Mouse (Mus musculus) limb, embryonic 14.5 days (tissue): Measurements from ENCODE around the gene Efna2. TPM values are rescaled to one million over a fixed set of nuclear protein-coding genes. Genes with fewer than 3 reads are reported as not detected.
A peak's percentile ranks its signal among the peaks of the same experiment; 100 is the strongest.

Experiments used
- ATAC-seq: fragments of 200-750 bp; cut with Nextera tagmentation; 2 replicates; pipeline ENCODE4 v1.8.0; 2017; ENCODE audit warnings: low read depth, moderate number of reproducible peaks, moderate TSS enrichment; ENCODE audit not compliant: low FRiP score
- DNase-seq: peaks from one replicate; pipeline ENCODE4 v3.0.0-alpha.2; 2015; ENCODE audit warnings: low spot score
- H3K27ac ChIP-seq: fragments of 300-500 bp; sonication (generic); replicated peaks from 2 replicates; pipeline ENCODE4 v1.5.1; 2014; ENCODE audit warnings: low read depth, mild to moderate bottlenecking, low read length, moderate library complexity, mixed read lengths
- H3K27me3 ChIP-seq: fragments of 300-500 bp; sonication (generic); 2 replicates; pipeline ENCODE4 v1.6.1; 2014; ENCODE audit warnings: low read length, mixed read lengths; ENCODE audit not compliant: control insufficient read depth, insufficient read depth
- H3K36me3 ChIP-seq: fragments of 300-500 bp; sonication (generic); 2 replicates; pipeline ENCODE4 v1.6.1; 2014; ENCODE audit warnings: mild to moderate bottlenecking, low read length, moderate library complexity, mixed read lengths; ENCODE audit not compliant: control insufficient read depth, insufficient read depth
- H3K4me1 ChIP-seq: fragments of 300-500 bp; sonication (generic); 2 replicates; pipeline ENCODE4 v1.6.1; 2014; ENCODE audit warnings: antibody characterized with exemption, low read length, mixed read lengths; ENCODE audit not compliant: control insufficient read depth, insufficient read depth
- H3K4me2 ChIP-seq: fragments of 300-500 bp; sonication (generic); replicated peaks from 2 replicates; pipeline ENCODE4 v1.6.1; 2014; ENCODE audit warnings: low read depth, mild to moderate bottlenecking, low read length, moderate library complexity; ENCODE audit not compliant: severe bottlenecking
- H3K4me3 ChIP-seq: fragments of 300-500 bp; sonication (generic); replicated peaks from 2 replicates; pipeline ENCODE4 v1.5.1; 2014; ENCODE audit warnings: low read length
- H3K9ac ChIP-seq: fragments of 300-500 bp; sonication (generic); 2 replicates; pipeline ENCODE4 v1.6.1; 2014; ENCODE audit warnings: mild to moderate bottlenecking, low read depth, low read length, moderate library complexity; ENCODE audit not compliant: severe bottlenecking
- H3K9me3 ChIP-seq: fragments of 300-500 bp; sonication (generic); 2 replicates; pipeline ENCODE4 v1.6.1; 2016; ENCODE audit warnings: low read length; ENCODE audit not compliant: control insufficient read depth
- POLR2A ChIP-seq: fragments of 200-500 bp; IDR thresholded peaks from 2 replicates; pipeline ENCODE4 v1.8.0; 2012; ENCODE audit warnings: inconsistent platforms, mild to moderate bottlenecking, moderate library complexity, borderline replicate concordance; ENCODE audit not compliant: insufficient read depth, insufficient read length; ENCODE audit errors: extremely low read depth
- whole genome bisulfite sequencing: fragments of 180-500 bp; shearing (Covaris S2); extraction: QIAGEN DNeasy Blood & Tissue Kit; methylation state at CpG from one replicate; pipeline ENCODE4 v1.1.7; 2014; 5-methylcytosine and 5-hydroxymethylcytosine counted together
- polyA plus RNA-seq, 2 experiments: library from polyadenylated mRNA; depleted of rRNA in 1 of 2; stranded (reverse) in 1 of 2; unstranded in 1 of 2; fragments of >200 nt; fragmentation: Nextera tagmentation in 1 of 2; extraction: Ambion mirVana in 1 of 2; gene quantifications; 2 replicates each; pipeline versions ENCODE4 v1.2.1 to v1.2.3; 2012 to 2014

The Efna2 gene
- polyA plus RNA-seq, 2 experiments = 31.5 to 41.7 TPM

DNA sequence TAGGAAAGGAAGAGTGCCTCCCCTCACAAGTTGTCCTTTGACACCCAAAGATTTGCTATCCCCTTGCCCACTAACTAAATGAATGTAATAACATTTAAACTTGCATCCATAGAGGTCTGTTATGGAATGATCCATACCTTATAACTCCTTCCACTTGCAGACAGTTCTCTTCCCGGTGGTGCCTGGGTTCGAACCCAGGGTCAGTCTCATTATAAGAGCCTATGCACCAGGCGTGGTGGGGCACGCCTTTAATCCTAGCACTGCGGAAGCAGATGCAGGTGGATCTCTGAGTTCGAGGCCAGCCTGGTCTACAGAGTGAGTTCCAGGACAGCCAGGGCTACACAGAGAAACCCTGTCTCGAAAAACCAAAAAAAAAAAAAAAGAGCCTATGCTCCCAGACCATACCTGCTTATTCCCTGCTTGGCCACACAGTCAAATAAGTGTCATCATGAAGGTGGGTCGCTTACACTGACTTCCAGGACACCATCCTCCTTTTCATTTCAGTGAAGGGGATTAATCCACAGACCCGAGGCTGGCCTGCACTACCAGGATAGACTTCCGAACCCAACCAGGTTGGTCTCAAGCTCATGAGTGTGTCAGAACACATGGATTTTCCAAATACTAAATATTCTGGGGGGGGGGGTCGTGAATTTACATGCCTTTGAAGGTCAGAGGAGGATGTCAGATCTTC, 39.2 kb upstream of the Efna2 start:
- Histone ChIP-seq H3K36me3 (peaks cover 29% of the 10 kb centered on the region), H3K4me1 (peaks cover 27% of the 10 kb centered on the region), H3K4me3 (no peak overlapping the region), H3K4me2 (no peak overlapping the region), H3K9ac (no peak overlapping the region), H3K27ac (no peak overlapping the region), H3K27me3 (peaks cover 16% of the 10 kb centered on the region), H3K9me3 (no peaks in the 10 kb centered on the region)
- no peak for DNase-seq
- WGBS = 80% methylated on average over 11 of the region's 11 CpGs
- no peak for ATAC-seq
- no peak for TF ChIP-seq POLR2A

DNA sequence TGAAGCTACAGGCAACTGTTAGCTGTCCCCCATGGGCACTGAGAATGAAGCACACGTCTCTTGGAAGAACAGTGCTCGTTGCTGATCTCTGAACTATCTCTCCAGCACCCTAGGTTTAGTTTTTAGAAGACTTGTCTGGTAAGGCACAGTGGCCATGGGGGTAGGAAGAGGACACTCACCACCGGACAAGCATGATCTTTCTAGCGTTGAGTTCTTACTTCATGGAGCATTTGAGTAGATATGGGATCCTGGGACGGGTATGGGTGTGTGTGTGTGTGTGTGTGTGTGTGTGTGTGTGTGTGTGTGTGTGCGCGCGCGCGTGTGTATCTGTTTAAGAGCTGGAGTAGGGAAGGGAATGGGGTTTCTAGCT, 38.6 kb upstream of the Efna2 start, which contains the start of gene Cbarp:
Gene Cbarp (minus strand): TSS at position 170 of the 370 bp plus-strand sequence.
- Histone ChIP-seq H3K27me3 (peaks cover 16% of the 10 kb centered on the region), H3K4me2 (peak within 1 kb of the TSS; percentile 97), H3K36me3 (peaks cover 31% of the 10 kb centered on the region), H3K9me3 (no peaks in the 10 kb centered on the region), H3K27ac (peak within 1 kb of the TSS; percentile 56), H3K4me3 (peak within 1 kb of the TSS; percentile 83), H3K4me1 (peaks cover 27% of the 10 kb centered on the region), H3K9ac (peak within 1 kb of the TSS; percentile 28; the same call in 1 of the 2 replicates)
- DNase-seq (no peak), ATAC-seq (no peak)
- TF ChIP-seq POLR2A = no peak
- WGBS = 82% methylated on average over 10 of the region's 10 CpGs

DNA sequence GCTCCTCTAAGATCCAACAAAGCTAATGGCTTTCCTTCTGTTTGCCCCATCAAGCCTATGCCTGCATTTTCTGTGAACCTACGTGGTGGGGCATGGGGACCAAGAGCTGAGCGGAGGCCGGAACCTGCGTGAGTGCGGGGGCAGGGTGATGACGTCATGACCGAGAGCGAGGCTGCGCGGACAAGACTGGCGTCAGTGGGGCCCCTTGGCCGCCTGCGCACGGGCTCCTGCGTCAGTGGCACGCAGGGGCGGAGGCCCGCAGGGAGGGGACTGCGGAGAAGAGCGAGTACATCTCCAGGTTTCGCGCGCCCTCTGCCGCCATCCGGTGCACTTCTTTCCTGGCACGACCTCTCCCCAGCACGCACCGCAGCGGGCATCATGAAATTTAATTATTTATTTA, 38.0 kb upstream of the Efna2 start:
- peak overlapping the region; percentile 92 for H3K4me2 ChIP-seq
- H3K4me1 ChIP-seq = peaks cover 29% of the 10 kb centered on the region
- H3K9me3 ChIP-seq = no peaks in the 10 kb centered on the region
- H3K36me3 ChIP-seq = peaks cover 31% of the 10 kb centered on the region
- H3K27me3 ChIP-seq = peaks cover 10% of the 10 kb centered on the region
- no peak for TF ChIP-seq POLR2A
- peak overlapping the region; percentile 83 for H3K4me3 ChIP-seq
- WGBS = 0% methylated on average over 29 of the region's 29 CpGs
- peak overlapping the region; percentile 28; the same call in 1 of the 2 replicates for H3K9ac ChIP-seq
- DNase-seq (peak; percentile 91), ATAC-seq (peak; percentile 72)
- peak overlapping the region; percentile 56 for H3K27ac ChIP-seq

DNA sequence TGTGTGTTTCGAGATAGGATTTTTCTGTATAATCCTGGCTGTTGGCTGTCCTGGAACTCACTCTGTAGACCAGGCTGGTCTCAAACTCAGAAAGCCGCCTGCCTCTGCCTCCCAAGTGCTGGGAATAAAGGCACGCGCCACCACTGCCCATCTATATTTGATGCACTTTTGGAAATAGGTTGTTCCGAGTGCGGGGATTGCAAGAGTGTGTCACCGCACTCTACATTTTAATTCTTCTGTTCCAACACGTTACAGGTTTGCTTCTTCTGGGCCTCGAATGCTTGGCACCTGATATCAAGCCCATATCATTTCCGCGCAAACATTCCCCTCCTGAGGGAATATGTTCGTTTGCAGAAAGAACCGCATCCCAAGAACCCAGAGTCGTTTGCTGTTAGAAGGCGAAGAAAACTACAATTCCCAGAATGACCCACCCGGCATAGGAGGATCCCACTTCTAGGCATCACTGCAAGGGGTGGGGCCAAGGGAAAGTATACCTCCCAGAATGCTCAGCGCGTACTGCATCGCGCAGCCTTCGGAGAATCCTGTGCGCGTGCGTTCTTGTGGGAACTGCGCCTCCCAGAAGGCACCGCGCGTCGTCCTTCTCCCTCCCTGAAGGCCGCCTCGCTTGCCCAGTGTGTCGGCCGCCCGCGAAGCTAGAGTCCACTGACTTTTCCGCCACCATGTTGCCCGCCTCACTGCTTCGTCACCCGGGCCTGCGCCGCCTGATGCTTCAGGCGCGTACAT, 37.3 kb upstream of the Efna2 start:
- Histone ChIP-seq H3K4me1 (peaks cover 24% of the 10 kb centered on the region), H3K9me3 (no peaks in the 10 kb centered on the region), H3K9ac (peak overlapping the region; percentile 88), H3K4me3 (peak overlapping the region; percentile 83), H3K27me3 (peaks cover 2% of the 10 kb centered on the region; the same call in 1 of the 2 replicates), H3K27ac (peak overlapping the region; percentile 56), H3K4me2 (peak overlapping the region; percentile 92), H3K36me3 (peaks cover 33% of the 10 kb centered on the region)
- TF ChIP-seq POLR2A = peak; percentile 68; the same call in 1 of the 2 replicates
- under 1% methylated on average over 40 of the region's 43 CpGs for WGBS
- peak; percentile 85 for ATAC-seq
- peak; percentile 99 for DNase-seq

DNA sequence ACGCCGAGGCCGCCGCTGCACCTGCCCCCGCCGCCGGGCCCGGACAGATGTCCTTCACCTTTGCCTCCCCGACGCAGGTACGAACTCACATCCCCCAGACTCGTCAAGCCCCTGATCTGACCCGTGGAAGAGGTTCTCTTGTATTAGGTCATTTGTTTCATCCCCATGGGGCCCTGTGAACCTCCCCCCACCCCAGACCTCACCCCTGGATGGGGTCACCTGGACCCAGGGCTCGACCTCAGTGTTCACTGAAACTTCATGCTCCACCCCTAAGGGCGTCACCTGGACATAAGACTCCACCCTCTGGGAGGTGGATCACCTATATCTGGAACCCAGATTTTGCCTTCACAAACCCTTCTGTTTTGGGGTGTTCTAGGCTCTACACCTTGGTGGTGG, 36.8 kb upstream of the Efna2 start:
- Histone ChIP-seq H3K4me1 (peaks cover 21% of the 10 kb centered on the region; the same call in 1 of the 2 replicates), H3K4me2 (peak overlapping the region; percentile 92), H3K36me3 (peaks cover 33% of the 10 kb centered on the region), H3K9me3 (no peaks in the 10 kb centered on the region), H3K27me3 (no peaks in the 10 kb centered on the region), H3K27ac (peak overlapping the region; percentile 56), H3K4me3 (peak overlapping the region; percentile 83), H3K9ac (peak overlapping the region; percentile 88)
- ATAC-seq = no peak
- no peak for DNase-seq
- no peak for TF ChIP-seq POLR2A
- under 1% methylated on average over 15 of the region's 15 CpGs for WGBS
